Mouse (Mus musculus) heart, adult 2 months (tissue): Measurements from ENCODE around the gene Gm20388.

Experiments
- CTCF ChIP-seq: fragments of 200-600 bp; IDR thresholded peaks from 2 replicates; pipeline ENCODE4 v1.8.1; 2022; ENCODE audit warnings: antibody characterized with exemption, mild to moderate bottlenecking, moderate library complexity
- EP300 ChIP-seq: fragments of 200-500 bp; IDR thresholded peaks from 2 replicates; pipeline ENCODE4 v1.6.1; 2011; ENCODE audit warnings: low read depth, low read length, control low read depth; ENCODE audit not compliant: insufficient read depth
- POLR2A ChIP-seq: fragments of 200-500 bp; IDR thresholded peaks from 2 replicates; pipeline ENCODE4 v1.6.1; 2011; ENCODE audit warnings: mild to moderate bottlenecking, low read depth, low read length, control low read depth; ENCODE audit not compliant: insufficient read depth

DNA sequence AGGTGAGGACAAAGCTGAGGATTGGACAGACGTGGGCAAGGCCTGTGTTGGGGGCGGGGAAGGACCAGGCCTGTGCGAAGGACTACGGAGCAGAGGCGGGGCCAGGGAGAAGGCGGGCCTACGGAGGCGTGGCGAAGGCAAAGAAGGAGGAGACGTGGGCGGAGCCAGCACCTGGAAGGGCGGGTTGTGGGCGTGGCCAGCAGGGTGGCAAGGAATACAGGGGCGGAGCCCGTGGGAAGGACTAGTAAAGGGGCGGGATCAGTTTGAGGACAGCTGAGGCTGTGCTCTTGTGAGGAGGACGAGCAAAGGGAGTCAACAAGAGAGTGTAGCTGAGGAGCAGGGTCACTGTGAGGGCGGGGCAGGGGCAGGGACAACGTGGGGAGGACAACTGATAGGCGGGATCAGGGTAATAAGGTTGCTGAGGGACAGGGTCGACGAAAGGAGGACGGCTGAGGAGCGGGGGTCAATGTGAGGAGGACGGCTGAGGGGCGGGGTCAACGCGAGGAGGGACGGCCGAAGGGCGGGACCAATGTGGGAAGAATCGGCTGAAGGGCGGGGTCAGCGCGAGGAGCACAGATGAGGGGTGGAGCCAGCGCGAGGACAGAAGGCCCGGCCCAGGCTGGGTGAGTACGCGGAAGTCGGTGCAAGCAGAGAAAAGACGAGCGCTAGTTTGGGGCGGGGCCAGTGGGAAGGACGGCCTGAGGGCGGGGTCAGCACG lies 2370.8 kb downstream of the Gm20388 start:
- no peak for TF ChIP-seq CTCF
- peak; percentile 82 for TF ChIP-seq POLR2A
- 0 out of 2 replicates have a peak, but pooled peaks have one; percentile 8 for TF ChIP-seq EP300
